Mouse (Mus musculus): ENCODE measurements around the gene Cab39l. TPM values are rescaled to one million over a fixed set of nuclear protein-coding genes. Genes with fewer than 3 reads are reported as not detected.

The Cab39l gene
- polyA plus RNA-seq, 1 experiment = 36.6 TPM

DNA sequence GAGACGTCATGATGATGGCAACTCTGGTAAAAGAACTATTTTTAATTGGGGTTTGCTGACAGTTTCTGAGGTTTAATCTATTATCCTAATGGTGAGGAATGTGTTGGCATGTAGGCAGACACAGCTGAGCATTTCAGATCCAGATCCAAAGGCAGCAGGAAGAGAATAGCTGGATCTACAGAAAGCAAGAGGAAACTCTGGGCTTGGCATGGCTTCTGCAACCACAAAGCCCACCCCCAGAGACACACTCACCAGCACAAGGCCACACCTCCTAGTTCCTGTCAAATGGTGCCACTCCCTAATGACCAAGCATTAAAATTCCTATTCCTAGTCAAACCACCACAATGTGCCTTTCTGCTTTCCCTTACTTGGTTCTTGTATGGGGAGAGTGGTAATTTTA is 30.0 kb downstream of the Cab39l start:
- TF ChIP-seq POLR2A (IDR thresholded peaks at IDR 0.05; ENCODE audit: insufficient read depth, low read length) = no peak
- TF ChIP-seq CTCF (IDR thresholded peaks at IDR 0.05; ENCODE audit: low read depth, low read length) = no peak
- TF ChIP-seq EP300 (IDR thresholded peaks at IDR 0.05; ENCODE audit: insufficient read depth, low read depth, low read length) = no peak
- H3K4me1 ChIP-seq (ENCODE audit: control insufficient read depth, insufficient read depth, low read length) = no peaks in the 10 kb centered on the region
- H3K27ac ChIP-seq (ENCODE audit: insufficient read depth, low read length) = no peak overlapping the region
- no peaks in the 10 kb centered on the region for H3K9me3 ChIP-seq (replicated peaks; ENCODE audit: control insufficient read depth, insufficient read depth, low read length, poor library complexity, severe bottlenecking)
- no peaks in the 10 kb centered on the region for H3K36me3 ChIP-seq (ENCODE audit: control insufficient read depth, insufficient read depth, low read length, poor library complexity, severe bottlenecking)
- no peaks in the 10 kb centered on the region for H3K27me3 ChIP-seq (ENCODE audit: control insufficient read depth, insufficient read depth, low read length, poor library complexity, severe bottlenecking)
- H3K4me3 ChIP-seq (ENCODE audit: low read depth, low read length) = no peak overlapping the region
- H3K9ac ChIP-seq (ENCODE audit: low read depth, poor library complexity, severe bottlenecking) = no peak overlapping the region

DNA sequence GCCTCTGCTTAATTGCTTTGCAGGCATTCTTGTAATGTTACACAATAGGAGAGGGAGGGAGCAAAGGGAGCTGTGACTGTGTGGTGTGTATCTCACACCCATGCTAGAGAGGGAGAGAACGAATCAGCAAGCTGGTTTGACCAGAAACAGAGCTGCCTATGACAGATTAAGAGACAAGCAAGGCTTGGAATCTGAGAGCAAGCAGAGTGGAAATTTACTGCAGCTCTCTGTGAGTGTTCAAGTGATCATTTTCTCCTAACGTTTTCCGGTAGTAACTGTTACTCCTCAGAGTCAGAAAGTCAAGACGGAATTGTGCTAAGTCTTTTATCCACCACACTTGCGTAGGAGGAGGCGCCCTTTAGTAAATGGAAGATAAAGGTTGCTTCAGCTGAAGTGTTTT is 37.9 kb downstream of the Cab39l start:
- Histone ChIP-seq H3K27ac (ENCODE audit: insufficient read depth, low read length) (no peak overlapping the region), H3K4me1 (ENCODE audit: control insufficient read depth, insufficient read depth, low read length) (no peaks in the 10 kb centered on the region), H3K9me3 (replicated peaks; ENCODE audit: control insufficient read depth, insufficient read depth, low read length, poor library complexity, severe bottlenecking) (no peaks in the 10 kb centered on the region), H3K4me3 (ENCODE audit: low read depth, low read length) (no peak overlapping the region), H3K36me3 (ENCODE audit: control insufficient read depth, insufficient read depth, low read length, poor library complexity, severe bottlenecking) (no peaks in the 10 kb centered on the region), H3K27me3 (ENCODE audit: control insufficient read depth, insufficient read depth, low read length, poor library complexity, severe bottlenecking) (no peaks in the 10 kb centered on the region), H3K9ac (ENCODE audit: low read depth, poor library complexity, severe bottlenecking) (no peak overlapping the region)
- no peak for TF ChIP-seq EP300 (IDR thresholded peaks at IDR 0.05; ENCODE audit: insufficient read depth, low read depth, low read length)
- no peak for TF ChIP-seq POLR2A (IDR thresholded peaks at IDR 0.05; ENCODE audit: insufficient read depth, low read length)
- TF ChIP-seq CTCF (IDR thresholded peaks at IDR 0.05; ENCODE audit: low read depth, low read length) = no peak

DNA sequence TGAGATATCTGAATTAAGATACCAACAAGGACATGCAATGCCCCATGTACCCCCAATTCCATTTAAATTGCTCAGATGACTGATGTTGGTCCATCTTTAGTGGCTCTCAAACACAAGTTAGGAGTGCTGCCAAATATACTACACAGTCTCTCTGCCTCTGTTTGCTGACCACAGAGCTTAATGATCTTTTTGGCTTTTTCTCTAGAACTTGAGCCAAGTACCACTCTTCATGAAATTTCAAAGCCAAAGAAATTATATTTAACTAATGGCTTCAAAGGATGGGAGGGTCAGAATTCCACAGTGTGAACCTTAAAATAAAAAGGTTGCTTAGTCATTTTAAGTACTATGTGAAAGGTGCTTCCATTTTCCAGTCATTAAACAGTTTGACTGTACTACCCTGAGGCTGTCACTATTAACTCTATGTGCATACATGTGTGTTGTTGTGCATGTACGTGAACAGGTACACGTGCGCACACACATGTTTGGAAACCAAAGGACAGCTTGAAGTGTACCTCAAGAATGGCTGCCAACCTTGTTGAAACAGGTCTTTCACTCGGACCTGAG is 44.6 kb downstream of the Cab39l start:
- Histone ChIP-seq H3K27ac (ENCODE audit: insufficient read depth, low read length) (no peak overlapping the region), H3K36me3 (ENCODE audit: control insufficient read depth, insufficient read depth, low read length, poor library complexity, severe bottlenecking) (no peaks in the 10 kb centered on the region), H3K4me3 (ENCODE audit: low read depth, low read length) (no peak overlapping the region), H3K9me3 (replicated peaks; ENCODE audit: control insufficient read depth, insufficient read depth, low read length, poor library complexity, severe bottlenecking) (no peaks in the 10 kb centered on the region), H3K4me1 (ENCODE audit: control insufficient read depth, insufficient read depth, low read length) (no peaks in the 10 kb centered on the region), H3K27me3 (ENCODE audit: control insufficient read depth, insufficient read depth, low read length, poor library complexity, severe bottlenecking) (no peaks in the 10 kb centered on the region), H3K9ac (ENCODE audit: low read depth, poor library complexity, severe bottlenecking) (no peak overlapping the region)
- TF ChIP-seq POLR2A (IDR thresholded peaks at IDR 0.05; ENCODE audit: insufficient read depth, low read length) = no peak
- TF ChIP-seq EP300 (IDR thresholded peaks at IDR 0.05; ENCODE audit: insufficient read depth, low read depth, low read length) = no peak
- TF ChIP-seq CTCF (IDR thresholded peaks at IDR 0.05; ENCODE audit: low read depth, low read length) = no peak

DNA sequence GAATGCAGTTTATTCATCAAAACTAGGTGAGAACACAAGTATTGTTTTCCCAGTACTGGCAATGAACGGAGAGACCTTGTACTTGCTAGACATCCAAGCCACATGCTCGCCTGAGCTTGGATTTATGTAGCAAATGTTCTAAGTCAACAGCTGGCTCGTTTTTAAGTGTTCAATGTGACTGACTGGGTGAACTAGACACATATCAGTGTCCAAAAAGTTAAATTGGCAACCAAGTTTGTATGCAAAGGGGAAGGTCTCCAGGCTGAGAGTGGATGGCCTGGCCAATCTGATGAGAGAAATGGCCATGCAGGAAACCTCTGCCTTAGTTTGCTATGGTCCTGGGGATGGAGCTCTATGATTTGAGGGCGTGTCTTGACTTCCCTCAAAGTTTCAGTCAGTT is 51.6 kb downstream of the Cab39l start:
- Histone ChIP-seq H3K9me3 (replicated peaks; ENCODE audit: control insufficient read depth, insufficient read depth, low read length, poor library complexity, severe bottlenecking) (no peaks in the 10 kb centered on the region), H3K27ac (ENCODE audit: insufficient read depth, low read length) (no peak overlapping the region), H3K4me3 (ENCODE audit: low read depth, low read length) (no peak overlapping the region), H3K36me3 (ENCODE audit: control insufficient read depth, insufficient read depth, low read length, poor library complexity, severe bottlenecking) (no peaks in the 10 kb centered on the region), H3K27me3 (ENCODE audit: control insufficient read depth, insufficient read depth, low read length, poor library complexity, severe bottlenecking) (no peaks in the 10 kb centered on the region), H3K9ac (ENCODE audit: low read depth, poor library complexity, severe bottlenecking) (no peak overlapping the region), H3K4me1 (ENCODE audit: control insufficient read depth, insufficient read depth, low read length) (no peaks in the 10 kb centered on the region)
- no peak for TF ChIP-seq CTCF (IDR thresholded peaks at IDR 0.05; ENCODE audit: low read depth, low read length)
- TF ChIP-seq POLR2A (IDR thresholded peaks at IDR 0.05; ENCODE audit: insufficient read depth, low read length) = no peak
- no peak for TF ChIP-seq EP300 (IDR thresholded peaks at IDR 0.05; ENCODE audit: insufficient read depth, low read depth, low read length)

- Histone ChIP-seq H3K4me3 (ENCODE audit: low read depth, low read length) (no peak overlapping the region), H3K36me3 (ENCODE audit: control insufficient read depth, insufficient read depth, low read length, poor library complexity, severe bottlenecking) (no peaks in the 10 kb centered on the region), H3K4me1 (ENCODE audit: control insufficient read depth, insufficient read depth, low read length) (no peaks in the 10 kb centered on the region), H3K27ac (ENCODE audit: insufficient read depth, low read length) (no peak overlapping the region), H3K9me3 (replicated peaks; ENCODE audit: control insufficient read depth, insufficient read depth, low read length, poor library complexity, severe bottlenecking) (no peaks in the 10 kb centered on the region), H3K27me3 (ENCODE audit: control insufficient read depth, insufficient read depth, low read length, poor library complexity, severe bottlenecking) (no peaks in the 10 kb centered on the region), H3K9ac (ENCODE audit: low read depth, poor library complexity, severe bottlenecking) (no peak overlapping the region)
- TF ChIP-seq EP300 (IDR thresholded peaks at IDR 0.05; ENCODE audit: insufficient read depth, low read depth, low read length) (no peak), POLR2A (IDR thresholded peaks at IDR 0.05; ENCODE audit: insufficient read depth, low read length) (no peak), CTCF (IDR thresholded peaks at IDR 0.05; ENCODE audit: low read depth, low read length) (no peak)
These were observed 57.2 kb downstream of the Cab39l start for GRCm38 (mm10) chr14:59497928-59498327.

DNA sequence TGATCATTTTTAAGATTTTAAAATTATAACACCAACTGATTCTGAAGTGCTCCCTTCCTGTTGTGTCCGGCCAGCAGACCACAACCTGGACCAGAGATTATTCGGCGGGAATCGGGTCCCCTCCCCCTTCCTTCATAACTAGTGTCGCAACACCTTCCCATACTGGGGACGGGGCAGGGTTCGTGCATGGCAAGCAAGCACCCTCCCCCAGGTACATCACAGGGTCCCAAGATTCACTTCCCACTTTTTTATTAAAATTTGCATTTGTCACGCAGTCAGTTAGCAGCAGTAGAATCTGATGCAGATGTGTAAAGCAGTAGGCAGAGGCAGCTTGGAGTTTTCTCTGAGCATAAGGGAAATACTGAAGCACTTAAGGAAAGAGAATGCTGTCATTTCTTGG is 64.1 kb downstream of the Cab39l start:
- Histone ChIP-seq H3K27me3 (ENCODE audit: control insufficient read depth, insufficient read depth, low read length, poor library complexity, severe bottlenecking) (no peaks in the 10 kb centered on the region), H3K27ac (ENCODE audit: insufficient read depth, low read length) (no peak overlapping the region), H3K9ac (ENCODE audit: low read depth, poor library complexity, severe bottlenecking) (no peak overlapping the region), H3K4me3 (ENCODE audit: low read depth, low read length) (no peak overlapping the region), H3K4me1 (ENCODE audit: control insufficient read depth, insufficient read depth, low read length) (no peaks in the 10 kb centered on the region), H3K9me3 (replicated peaks; ENCODE audit: control insufficient read depth, insufficient read depth, low read length, poor library complexity, severe bottlenecking) (no peaks in the 10 kb centered on the region), H3K36me3 (ENCODE audit: control insufficient read depth, insufficient read depth, low read length, poor library complexity, severe bottlenecking) (no peaks in the 10 kb centered on the region)
- TF ChIP-seq CTCF (IDR thresholded peaks at IDR 0.05; ENCODE audit: low read depth, low read length) = no peak
- no peak for TF ChIP-seq POLR2A (IDR thresholded peaks at IDR 0.05; ENCODE audit: insufficient read depth, low read length)
- TF ChIP-seq EP300 (IDR thresholded peaks at IDR 0.05; ENCODE audit: insufficient read depth, low read depth, low read length) = no peak

All from ES-Bruce4 (cell line).